Mouse (Mus musculus): ENCODE results near the gene Pde1a.
"Not testable (repeated sequence)": the region's sequence is repeated elsewhere in the genome, so short reads cannot be mapped to it uniquely, and the experiment has no call there.

The Pde1a gene

GRCm38 (mm10) chr2:79964964-79965363 lies 164.3 kb downstream of the Pde1a start:
- DNase-seq (ENCODE audit: extremely low read depth, low read depth): no peak

GRCm38 (mm10) chr2:79961421-79961820 lies 167.8 kb downstream of the Pde1a start:
- no peak for DNase-seq (ENCODE audit: extremely low read depth, low read depth)

GRCm38 (mm10) chr2:79957659-79958340 lies 171.5 kb downstream of the Pde1a start:
- DNase-seq (ENCODE audit: extremely low read depth, low read depth): no peak

- DNase-seq (ENCODE audit: extremely low read depth, low read depth): peak; percentile 8
These were observed 183.2 kb downstream of the Pde1a start for GRCm38 (mm10) chr2:79945898-79946675.

- DNase-seq (ENCODE audit: extremely low read depth, low read depth): no peak
These were observed 194.6 kb downstream of the Pde1a start for GRCm38 (mm10) chr2:79934660-79935059.

GRCm38 (mm10) chr2:79922356-79922755 lies 206.9 kb downstream of the Pde1a start:
- DNase-seq (ENCODE audit: extremely low read depth, low read depth): no peak

- DNase-seq (ENCODE audit: extremely low read depth, low read depth): no peak
These were observed 207.9 kb downstream of the Pde1a start for GRCm38 (mm10) chr2:79921375-79921774.

GRCm38 (mm10) chr2:79920438-79920837 lies 208.8 kb downstream of the Pde1a start:
- no peak for DNase-seq (ENCODE audit: extremely low read depth, low read depth)

GRCm38 (mm10) chr2:79901841-79902510 lies 227.3 kb downstream of the Pde1a start:
- peak; percentile 70 for DNase-seq (ENCODE audit: extremely low read depth, low read depth)

- DNase-seq (ENCODE audit: extremely low read depth, low read depth): no peak
These were observed 230.7 kb downstream of the Pde1a start for GRCm38 (mm10) chr2:79898522-79898921.

GRCm38 (mm10) chr2:79892829-79893228 lies 236.4 kb downstream of the Pde1a start:
- DNase-seq (ENCODE audit: extremely low read depth, low read depth): no peak

- DNase-seq (ENCODE audit: extremely low read depth, low read depth): no peak
These were observed 237.3 kb downstream of the Pde1a start for GRCm38 (mm10) chr2:79891760-79892570.

- no peak for DNase-seq (ENCODE audit: extremely low read depth, low read depth)
These were observed 238.5 kb downstream of the Pde1a start for GRCm38 (mm10) chr2:79890726-79891125.

GRCm38 (mm10) chr2:79883631-79884350 lies 245.5 kb downstream of the Pde1a start:
- DNase-seq (ENCODE audit: extremely low read depth, low read depth): no peak

GRCm38 (mm10) chr2:79883210-79883609 lies 246.0 kb downstream of the Pde1a start:
- DNase-seq (ENCODE audit: extremely low read depth, low read depth): no peak

- DNase-seq (ENCODE audit: extremely low read depth, low read depth): peak; percentile 47
These were observed 263.8 kb downstream of the Pde1a start for GRCm38 (mm10) chr2:79865275-79865999.

GRCm38 (mm10) chr2:79856874-79857273 lies 272.4 kb downstream of the Pde1a start:
- DNase-seq (ENCODE audit: extremely low read depth, low read depth): peak; percentile 26

GRCm38 (mm10) chr2:79847396-79847795 lies 281.9 kb downstream of the Pde1a start:
- DNase-seq (ENCODE audit: extremely low read depth, low read depth): not testable (repeated sequence)

- DNase-seq (ENCODE audit: extremely low read depth, low read depth): no peak
These were observed 289.7 kb downstream of the Pde1a start for GRCm38 (mm10) chr2:79839513-79839912.

GRCm38 (mm10) chr2:79839090-79839489 lies 290.2 kb downstream of the Pde1a start:
- no peak for DNase-seq (ENCODE audit: extremely low read depth, low read depth)

Measured in MEL-GATA-1-ER (cell line).